In the genomic region with DNA sequence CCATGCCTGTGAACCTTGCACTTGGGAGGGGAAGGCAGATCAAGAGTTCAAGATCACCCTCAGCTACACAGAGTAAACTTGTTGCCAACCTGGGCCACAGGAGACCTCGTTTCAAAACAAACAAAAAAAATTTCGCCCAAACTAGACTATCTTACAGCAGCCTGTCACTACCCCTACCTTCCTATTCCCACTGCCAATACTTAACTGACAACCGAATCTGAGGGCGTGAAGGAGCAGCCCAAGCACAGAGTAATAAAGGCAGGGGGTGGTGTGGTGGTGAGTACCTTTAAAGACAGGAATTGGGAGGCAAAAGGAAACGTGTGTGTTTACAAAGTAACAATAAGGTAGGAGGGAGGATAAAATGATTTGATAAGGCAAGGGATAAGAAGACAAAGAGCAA, we compare ENCODE assay signal across 22 mouse cellular contexts.
"Had no signal": no experiment of that assay in that cellular context is flagged by ENCODE, and none has a peak within 500 bp of the region (broad histone marks: within the 10 kb centered on the region; RNA-seq: fewer than 3 reads in every experiment).

No protein-coding gene starts in this region.

- H3K9ac ChIP-seq: kidney, embryonic 15.5 days; liver, embryonic 12.5 days; liver, embryonic 15.5 days; lung, embryonic 15.5 days; neural tube, embryonic 12.5 days; neural tube, embryonic 15.5 days had no signal

- H3K4me1 ChIP-seq: lung, embryonic 15.5 days had no signal

- ATAC-seq: liver, embryonic 12.5 days had no signal

- DNase-seq: kidney, adult 11 months; kidney, adult 8-10 months; kidney, postnatal 10 days; kidney, postnatal 36 days; layer of hippocampus, postnatal 36 days; lung, adult 18-20 months; lung, postnatal 10 days; lung, postnatal 36 days; midbrain, embryonic 14.5 days; retina, postnatal 1 day; right cerebral cortex, postnatal 25 days; thymus, adult 18-20 months; thymus, postnatal 36 days had no signal

- H3K27me3 ChIP-seq: kidney, embryonic 15.5 days; liver, embryonic 12.5 days; liver, embryonic 15.5 days; lung, embryonic 15.5 days; megakaryocyte, embryonic 14.5 days; neural tube, embryonic 12.5 days; neural tube, embryonic 15.5 days had no signal

- H3K9me3 ChIP-seq: kidney, embryonic 15.5 days; liver, embryonic 15.5 days; lung, embryonic 15.5 days; midbrain, embryonic 10.5 days; neural tube, embryonic 12.5 days; neural tube, embryonic 15.5 days had no signal

- H3K4me3 ChIP-seq: kidney, embryonic 15.5 days; left cerebral cortex, adult 2 months; liver, embryonic 12.5 days; liver, embryonic 15.5 days; lung, embryonic 15.5 days; megakaryocyte, embryonic 14.5 days; midbrain, embryonic 10.5 days; neural tube, embryonic 12.5 days; neural tube, embryonic 15.5 days had no signal

- H3K27ac ChIP-seq: kidney, embryonic 15.5 days; left cerebral cortex, adult 2 months; liver, embryonic 12.5 days; liver, embryonic 15.5 days; lung, embryonic 15.5 days; midbrain, embryonic 10.5 days; neural tube, embryonic 12.5 days; neural tube, embryonic 15.5 days had no signal

- H3K36me3 ChIP-seq: neural tube, embryonic 15.5 days had no signal

- H3K4me2 ChIP-seq: kidney, embryonic 15.5 days; liver, embryonic 12.5 days; liver, embryonic 15.5 days; lung, embryonic 15.5 days; neural tube, embryonic 12.5 days; neural tube, embryonic 15.5 days had no signal
